Mouse (Mus musculus) neural tube, embryonic 11.5 days (tissue): ENCODE measurements at regions not wholly inside any gene's neighbourhood (a gene's known extent, or its start where the extent isn't known, plus 50 kb on each side); places are given as distances from the start of the nearest gene placed in this dataset.

Experiments used
- ATAC-seq: fragments of 200-750 bp; cut with Nextera tagmentation; 2 replicates; pipeline ENCODE4 v1.8.0; 2017; ENCODE audit warnings: moderate number of reproducible peaks, mild to moderate bottlenecking, moderate TSS enrichment, moderate library complexity; ENCODE audit not compliant: insufficient read depth, low FRiP score, low TSS enrichment
- DNase-seq: peaks from one replicate; pipeline ENCODE4 v3.0.0-alpha.2; 2015; ENCODE audit warnings: low spot score
- H3K27ac ChIP-seq: fragments of 300-500 bp; sonication (generic); 2 replicates; pipeline ENCODE4 v1.5.1; 2014; ENCODE audit warnings: low read depth, mild to moderate bottlenecking, low read length
- H3K27me3 ChIP-seq: fragments of 300-500 bp; sonication (generic); 2 replicates; pipeline ENCODE4 v1.6.1; 2014; ENCODE audit warnings: mild to moderate bottlenecking, low read length, mixed read lengths; ENCODE audit not compliant: control insufficient read depth, insufficient read depth
- H3K36me3 ChIP-seq: fragments of 300-500 bp; sonication (generic); 2 replicates; pipeline ENCODE4 v1.6.1; 2014; ENCODE audit warnings: mild to moderate bottlenecking, low read length, moderate library complexity, mixed read lengths; ENCODE audit not compliant: control insufficient read depth, insufficient read depth
- H3K4me1 ChIP-seq: fragments of 300-500 bp; sonication (generic); 2 replicates; pipeline ENCODE4 v1.6.1; 2014; ENCODE audit warnings: low read length, mixed read lengths; ENCODE audit not compliant: control insufficient read depth, insufficient read depth
- H3K4me2 ChIP-seq: fragments of 300-500 bp; sonication (generic); 2 replicates; pipeline ENCODE4 v1.6.1; 2014; ENCODE audit warnings: low read depth, mild to moderate bottlenecking, moderate library complexity
- H3K4me3 ChIP-seq: fragments of 300-500 bp; sonication (generic); 2 replicates; pipeline ENCODE4 v1.5.1; 2014; ENCODE audit warnings: low read depth, low read length
- H3K9ac ChIP-seq: fragments of 300-500 bp; sonication (generic); 2 replicates; pipeline ENCODE4 v1.6.1; 2014; ENCODE audit warnings: mild to moderate bottlenecking, low read length
- H3K9me3 ChIP-seq: fragments of 300-500 bp; sonication (generic); 2 replicates; pipeline ENCODE4 v1.6.1; 2016; ENCODE audit warnings: low read length; ENCODE audit not compliant: control insufficient read depth
- WGBS: fragments of 180-500 bp; shearing (Covaris S2); extraction: QIAGEN DNeasy Blood & Tissue Kit; methylation state at CpG from one replicate; pipeline ENCODE4 v1.1.7; 2014; 5-methylcytosine and 5-hydroxymethylcytosine counted together

- H3K9me3 ChIP-seq = no peaks in the 10 kb centered on the region
- WGBS = 69% methylated on average over 6 of the region's 6 CpGs
- DNase-seq = no peak
- ATAC-seq = no peak
- no peaks in the 10 kb centered on the region for H3K36me3 ChIP-seq
- no peak overlapping the region for H3K27ac ChIP-seq
- no peak overlapping the region for H3K4me2 ChIP-seq
- H3K9ac ChIP-seq = no peak overlapping the region
- no peaks in the 10 kb centered on the region for H3K4me1 ChIP-seq
- no peak overlapping the region for H3K4me3 ChIP-seq
- H3K27me3 ChIP-seq = no peaks in the 10 kb centered on the region
These were observed 216.9 kb upstream of the Lrig3 start for GRCm38 (mm10) chr10:125749031-125749585.

- Histone ChIP-seq H3K4me2 (no peak overlapping the region), H3K27me3 (no peaks in the 10 kb centered on the region), H3K36me3 (no peaks in the 10 kb centered on the region), H3K27ac (no peak overlapping the region), H3K4me3 (no peak overlapping the region), H3K9ac (no peak overlapping the region), H3K4me1 (no peaks in the 10 kb centered on the region), H3K9me3 (no peaks in the 10 kb centered on the region)
- WGBS = 68% methylated on average over 10 of the region's 10 CpGs
- no peak for DNase-seq
- ATAC-seq = no peak
These were observed 213.3 kb upstream of the Lrig3 start for GRCm38 (mm10) chr10:125752506-125753218.

- DNase-seq = no peak
- ATAC-seq = no peak
- H3K36me3 ChIP-seq = no peaks in the 10 kb centered on the region
- H3K9me3 ChIP-seq = no peaks in the 10 kb centered on the region
- WGBS = 95% methylated on average over 3 of the region's 3 CpGs
- no peak overlapping the region for H3K4me2 ChIP-seq
- H3K4me1 ChIP-seq = no peaks in the 10 kb centered on the region
- H3K9ac ChIP-seq = no peak overlapping the region
- H3K27me3 ChIP-seq = no peaks in the 10 kb centered on the region
- H3K4me3 ChIP-seq = no peak overlapping the region
- H3K27ac ChIP-seq = no peak overlapping the region
These were observed 206.8 kb upstream of the Lrig3 start for GRCm38 (mm10) chr10:125759171-125759570.

- Histone ChIP-seq H3K4me2 (no peak overlapping the region), H3K9ac (no peak overlapping the region), H3K36me3 (no peaks in the 10 kb centered on the region), H3K9me3 (no peaks in the 10 kb centered on the region), H3K4me1 (no peaks in the 10 kb centered on the region), H3K4me3 (no peak overlapping the region), H3K27me3 (no peaks in the 10 kb centered on the region), H3K27ac (no peak overlapping the region)
- no peak for ATAC-seq
- 84% methylated on average over 16 of the region's 16 CpGs for WGBS
- DNase-seq = no peak
These were observed 203.4 kb upstream of the Lrig3 start for GRCm38 (mm10) chr10:125762367-125763068.

GRCm38 (mm10) chr10:125764402-125765102 is 201.4 kb upstream of the Lrig3 start:
- 58% methylated on average over 10 of the region's 10 CpGs for WGBS
- peak; percentile 48; the same call in 1 of the 2 replicates for ATAC-seq
- H3K4me2 ChIP-seq = no peak overlapping the region
- H3K27me3 ChIP-seq = no peaks in the 10 kb centered on the region
- H3K9ac ChIP-seq = no peak overlapping the region
- DNase-seq = peak; percentile 41
- no peak overlapping the region for H3K27ac ChIP-seq
- H3K9me3 ChIP-seq = no peaks in the 10 kb centered on the region
- no peak overlapping the region for H3K4me3 ChIP-seq
- H3K4me1 ChIP-seq = no peaks in the 10 kb centered on the region
- H3K36me3 ChIP-seq = no peaks in the 10 kb centered on the region

GRCm38 (mm10) chr10:125765103-125765820 is 200.7 kb upstream of the Lrig3 start:
- Histone ChIP-seq H3K4me1 (no peaks in the 10 kb centered on the region), H3K9me3 (no peaks in the 10 kb centered on the region), H3K4me2 (no peak overlapping the region), H3K36me3 (no peaks in the 10 kb centered on the region), H3K4me3 (no peak overlapping the region), H3K9ac (no peak overlapping the region), H3K27ac (no peak overlapping the region), H3K27me3 (no peaks in the 10 kb centered on the region)
- no peak for ATAC-seq
- no peak for DNase-seq
- 78% methylated on average over 10 of the region's 10 CpGs for WGBS

- H3K9me3 ChIP-seq = no peaks in the 10 kb centered on the region
- no peaks in the 10 kb centered on the region for H3K4me1 ChIP-seq
- no peak overlapping the region for H3K27ac ChIP-seq
- no peak for ATAC-seq
- H3K36me3 ChIP-seq = no peaks in the 10 kb centered on the region
- no peak overlapping the region for H3K4me3 ChIP-seq
- 85% methylated on average over 3 of the region's 3 CpGs for WGBS
- no peak overlapping the region for H3K4me2 ChIP-seq
- H3K27me3 ChIP-seq = no peaks in the 10 kb centered on the region
- H3K9ac ChIP-seq = no peak overlapping the region
- DNase-seq = no peak
These were observed 197.7 kb upstream of the Lrig3 start for GRCm38 (mm10) chr10:125768281-125768680.

- no peaks in the 10 kb centered on the region for H3K4me1 ChIP-seq
- 63% methylated on average over 7 of the region's 7 CpGs for WGBS
- no peak for DNase-seq
These were observed 192.4 kb upstream of the Lrig3 start for GRCm38 (mm10) chr10:125773541-125773940.

More at GRCm38 (mm10) chr10:125773541-125773940, 192.4 kb upstream of the Lrig3 start:
- Histone ChIP-seq H3K9ac (no peak overlapping the region), H3K4me3 (no peak overlapping the region), H3K9me3 (no peaks in the 10 kb centered on the region), H3K27me3 (no peaks in the 10 kb centered on the region), H3K36me3 (no peaks in the 10 kb centered on the region), H3K27ac (no peak overlapping the region), H3K4me2 (no peak overlapping the region)
- ATAC-seq = no peak
